Mouse (Mus musculus): ENCODE results near the gene Cep104. TPM values are rescaled to one million over a fixed set of nuclear protein-coding genes. Genes with fewer than 3 reads are reported as not detected.

The Cep104 gene
- total RNA-seq, 1 experiment, result 15.0 TPM

GRCm38 (mm10) chr4:154024729-154025521, 49.9 kb downstream of the Cep104 start:
- H3K9me3 ChIP-seq (ENCODE audit: control insufficient read depth, insufficient read depth, low read depth, low read length), result no peaks in the 10 kb centered on the region
- no peak for DNase-seq (ENCODE audit: low read depth, low spot score)
- no peak overlapping the region for H3K27ac ChIP-seq (ENCODE audit: insufficient read depth, low read depth, low read length, poor library complexity, severe bottlenecking)
- H3K36me3 ChIP-seq (ENCODE audit: control insufficient read depth, insufficient read depth, low read length, poor library complexity, severe bottlenecking), result peaks cover 19% of the 10 kb centered on the region
- H3K9ac ChIP-seq (ENCODE audit: insufficient read depth, low read depth, low read length, poor library complexity, severe bottlenecking), result no peak overlapping the region
- no peak overlapping the region for H3K4me3 ChIP-seq (ENCODE audit: insufficient read depth in 1 of 2, low read depth in 1 of 2, low read length in 2 of 2, poor library complexity in 1 of 2, severe bottlenecking in 1 of 2)
- TF ChIP-seq HCFC1 (IDR thresholded peaks at IDR 0.05; ENCODE audit: borderline replicate concordance, insufficient read depth, low read length) (no peak), ZNF384 (IDR thresholded peaks at IDR 0.05; ENCODE audit: low read depth, low read length) (no peak), CHD2 (IDR thresholded peaks at IDR 0.05; ENCODE audit: low read depth, low read length) (no peak)
- H3K4me1 ChIP-seq (ENCODE audit: control insufficient read depth in 2 of 2, insufficient read depth in 2 of 2, low read length in 2 of 2, poor library complexity in 1 of 2), result peaks cover 0 to 4% of the 10 kb centered on the region in 2 experiments; a peak in 1 of 4 replicates
- in situ Hi-C loops (cut with MboI; ENCODE audit: low sequenced_read_pairs in 2 of 2, unreplicated experiment in 2 of 2), result no loop called here

- H3K27ac ChIP-seq (ENCODE audit: insufficient read depth, low read depth, low read length, poor library complexity, severe bottlenecking), result no peak within 1 kb of the TSS
- H3K9me3 ChIP-seq (ENCODE audit: control insufficient read depth, insufficient read depth, low read depth, low read length), result no peaks in the 10 kb centered on the region
- H3K36me3 ChIP-seq (ENCODE audit: control insufficient read depth, insufficient read depth, low read length, poor library complexity, severe bottlenecking), result peaks cover 10% of the 10 kb centered on the region
- peak; percentile 89 for DNase-seq (ENCODE audit: low read depth, low spot score)
- peaks cover 0 to 4% of the 10 kb centered on the region in 2 experiments; a peak in 1 of 4 replicates for H3K4me1 ChIP-seq (ENCODE audit: control insufficient read depth in 2 of 2, insufficient read depth in 2 of 2, low read length in 2 of 2, poor library complexity in 1 of 2)
- peak within 1 kb of the TSS; percentile 49; the same call in 1 of the 2 replicates for H3K9ac ChIP-seq (ENCODE audit: insufficient read depth, low read depth, low read length, poor library complexity, severe bottlenecking)
- in situ Hi-C loops (cut with MboI; ENCODE audit: low sequenced_read_pairs in 2 of 2, unreplicated experiment in 2 of 2), result no loop called here
- TF ChIP-seq ZNF384 (IDR thresholded peaks at IDR 0.05; ENCODE audit: low read depth, low read length) (no peak), CHD2 (IDR thresholded peaks at IDR 0.05; ENCODE audit: low read depth, low read length) (no peak), ZC3H11A (IDR thresholded peaks at IDR 0.05; ENCODE audit: borderline replicate concordance, low read depth, low read length) (no peak), HCFC1 (IDR thresholded peaks at IDR 0.05; ENCODE audit: borderline replicate concordance, insufficient read depth, low read length) (no peak), MAFK (IDR thresholded peaks at IDR 0.05; ENCODE audit: insufficient read depth, low read depth, low read length) (no peak)
- peak within 1 kb of the TSS; percentile 31 to 56; a peak in 3 of 4 replicates for H3K4me3 ChIP-seq (ENCODE audit: insufficient read depth in 1 of 2, low read depth in 1 of 2, low read length in 2 of 2, poor library complexity in 1 of 2, severe bottlenecking in 1 of 2)
Measured at GRCm38 (mm10) chr4:154025641-154026440, 50.8 kb downstream of the Cep104 start, which contains the start of gene Smim1. Smim1 (minus strand) TSS chr4:154026230.

- Histone ChIP-seq H3K36me3 (ENCODE audit: control insufficient read depth, insufficient read depth, low read length, poor library complexity, severe bottlenecking) (peaks cover 4% of the 10 kb centered on the region), H3K4me3 (ENCODE audit: insufficient read depth in 1 of 2, low read depth in 1 of 2, low read length in 2 of 2, poor library complexity in 1 of 2, severe bottlenecking in 1 of 2) (peak overlapping the region; percentile 31 to 56; a peak in 2 of 4 replicates), H3K9ac (ENCODE audit: insufficient read depth, low read depth, low read length, poor library complexity, severe bottlenecking) (peak overlapping the region; percentile 49; the same call in 1 of the 2 replicates), H3K27ac (ENCODE audit: insufficient read depth, low read depth, low read length, poor library complexity, severe bottlenecking) (no peak overlapping the region), H3K9me3 (ENCODE audit: control insufficient read depth, insufficient read depth, low read depth, low read length) (no peaks in the 10 kb centered on the region), H3K4me1 (ENCODE audit: control insufficient read depth in 2 of 2, insufficient read depth in 2 of 2, low read length in 2 of 2, poor library complexity in 1 of 2) (peaks cover 0 to 4% of the 10 kb centered on the region in 2 experiments; a peak in 1 of 4 replicates)
- no peak for TF ChIP-seq MAFK (IDR thresholded peaks at IDR 0.05; ENCODE audit: insufficient read depth, low read depth, low read length)
- TF ChIP-seq ZC3H11A (IDR thresholded peaks at IDR 0.05; ENCODE audit: borderline replicate concordance, low read depth, low read length), result no peak
- TF ChIP-seq ZNF384 (IDR thresholded peaks at IDR 0.05; ENCODE audit: low read depth, low read length), result no peak
- no peak for TF ChIP-seq HCFC1 (IDR thresholded peaks at IDR 0.05; ENCODE audit: borderline replicate concordance, insufficient read depth, low read length)
- TF ChIP-seq CHD2 (IDR thresholded peaks at IDR 0.05; ENCODE audit: low read depth, low read length), result no peak
- DNase-seq (ENCODE audit: low read depth, low spot score), result no peak
- in situ Hi-C loops (cut with MboI; ENCODE audit: low sequenced_read_pairs in 2 of 2, unreplicated experiment in 2 of 2), result no loop called here
Measured at GRCm38 (mm10) chr4:154026441-154026761, 51.4 kb downstream of the Cep104 start.

- Histone ChIP-seq H3K9ac (ENCODE audit: insufficient read depth, low read depth, low read length, poor library complexity, severe bottlenecking) (no peak overlapping the region), H3K9me3 (ENCODE audit: control insufficient read depth, insufficient read depth, low read depth, low read length) (no peaks in the 10 kb centered on the region), H3K4me1 (ENCODE audit: control insufficient read depth in 2 of 2, insufficient read depth in 2 of 2, low read length in 2 of 2, poor library complexity in 1 of 2) (peaks cover 0 to 4% of the 10 kb centered on the region in 2 experiments; a peak in 1 of 4 replicates), H3K36me3 (ENCODE audit: control insufficient read depth, insufficient read depth, low read length, poor library complexity, severe bottlenecking) (no peaks in the 10 kb centered on the region), H3K4me3 (ENCODE audit: insufficient read depth in 1 of 2, low read depth in 1 of 2, low read length in 2 of 2, poor library complexity in 1 of 2, severe bottlenecking in 1 of 2) (no peak overlapping the region), H3K27ac (ENCODE audit: insufficient read depth, low read depth, low read length, poor library complexity, severe bottlenecking) (no peak overlapping the region)
- DNase-seq (ENCODE audit: low read depth, low spot score), result no peak
- in situ Hi-C loops (cut with MboI; ENCODE audit: low sequenced_read_pairs in 2 of 2, unreplicated experiment in 2 of 2), result no loop called here
- TF ChIP-seq CHD2 (IDR thresholded peaks at IDR 0.05; ENCODE audit: low read depth, low read length) (no peak), HCFC1 (IDR thresholded peaks at IDR 0.05; ENCODE audit: borderline replicate concordance, insufficient read depth, low read length) (no peak), ZNF384 (IDR thresholded peaks at IDR 0.05; ENCODE audit: low read depth, low read length) (no peak), MAFK (IDR thresholded peaks at IDR 0.05; ENCODE audit: insufficient read depth, low read depth, low read length) (no peak), ZC3H11A (IDR thresholded peaks at IDR 0.05; ENCODE audit: borderline replicate concordance, low read depth, low read length) (no peak)
Measured at GRCm38 (mm10) chr4:154028066-154028465, 53.1 kb downstream of the Cep104 start.

Data from ES-E14 (cell line).